Mouse (Mus musculus) CH12.LX (cell line): ENCODE data around the gene Syne4. TPM values are rescaled to one million over a fixed set of nuclear protein-coding genes. Genes with fewer than 3 reads are reported as not detected.

ENCODE experiments used
- DNase-seq: peaks from one replicate; pipeline ENCODE4 v3.0.0-alpha.2; 2013; ENCODE audit errors: extremely low read depth
- H3K27ac ChIP-seq: 2 replicates; pipeline ENCODE4 v1.5.1; 2012; ENCODE audit warnings: low read depth, mild to moderate bottlenecking, control low read depth, moderate library complexity; ENCODE audit not compliant: insufficient read depth
- H3K27me3 ChIP-seq: replicated peaks from 2 replicates; pipeline ENCODE3; 2012; ENCODE audit warnings: inconsistent platforms
- H3K36me3 ChIP-seq, 2 experiments: replicated peaks in 1 of 2; 2 replicates each; pipeline versions ENCODE3 to v1.6.1; 2012; ENCODE audit warnings: inconsistent platforms in 1 of 2, low read length in 1 of 2, mild to moderate bottlenecking in 1 of 2, mixed read lengths in 1 of 2, moderate library complexity in 1 of 2; ENCODE audit not compliant: control insufficient read depth in 1 of 2, insufficient read depth in 1 of 2
- H3K4me1 ChIP-seq, 2 experiments: 2 replicates each; pipeline ENCODE4 v1.6.1; 2012; ENCODE audit warnings: inconsistent platforms in 1 of 2, moderate library complexity in 1 of 2; ENCODE audit not compliant: insufficient read depth in 2 of 2, control insufficient read depth in 1 of 2
- H3K4me2 ChIP-seq: 2 replicates; pipeline ENCODE4 v1.6.1; 2012; ENCODE audit warnings: low read depth, mild to moderate bottlenecking, control low read depth; ENCODE audit not compliant: poor library complexity, insufficient read depth, severe bottlenecking
- H3K4me3 ChIP-seq, 3 experiments: fragments of 150-350 bp in 1 of 3; sonication (generic) in 1 of 3; replicated peaks in 1 of 3; 2 replicates each; pipeline versions ENCODE3 to v1.5.1; 2011 to 2012; ENCODE audit warnings: low read depth in 2 of 3, low read length in 2 of 3, mild to moderate bottlenecking in 2 of 3, moderate library complexity in 2 of 3, control low read depth in 1 of 3, improper control_type of control experiment in 1 of 3, inconsistent platforms in 1 of 3, mixed read lengths in 1 of 3; ENCODE audit not compliant: poor library complexity in 1 of 3
- H3K79me2 ChIP-seq: replicated peaks from 2 replicates; pipeline ENCODE4 v1.6.1; 2012; ENCODE audit warnings: mild to moderate bottlenecking, moderate library complexity; ENCODE audit not compliant: control insufficient read depth, poor library complexity, insufficient read depth, severe bottlenecking; ENCODE audit errors: extremely low read depth
- H3K9ac ChIP-seq: 2 replicates; pipeline ENCODE4 v1.6.1; 2012; ENCODE audit warnings: low read depth, mild to moderate bottlenecking, control low read depth, moderate library complexity; ENCODE audit not compliant: insufficient read depth
- H3K9me3 ChIP-seq: replicated peaks from 2 replicates; pipeline ENCODE3; 2012; ENCODE audit warnings: low read length, inconsistent platforms, mixed read lengths
- BHLHE40 ChIP-seq: IDR thresholded peaks from 2 replicates; pipeline ENCODE4 v1.6.1; 2011; ENCODE audit warnings: mild to moderate bottlenecking, low read depth, low read length, improper control_type of control experiment
- CHD2 ChIP-seq: IDR thresholded peaks from 2 replicates; pipeline ENCODE4 v1.6.1; 2011; ENCODE audit warnings: low read length, improper control_type of control experiment
- CTCF ChIP-seq, 2 experiments: IDR thresholded peaks in 1 of 2; conservative IDR thresholded peaks in 1 of 2; 2 replicates each; pipeline ENCODE4 v1.5.1; 2011 to 2012; ENCODE audit warnings: low read depth in 2 of 2, low read length in 2 of 2, improper control_type of control experiment in 1 of 2, inconsistent platforms in 1 of 2, mild to moderate bottlenecking in 1 of 2, moderate library complexity in 1 of 2
- ELF1 ChIP-seq: IDR thresholded peaks from 2 replicates; pipeline ENCODE4 v1.6.1; 2014; ENCODE audit warnings: low read depth, mild to moderate bottlenecking, inconsistent platforms, low read length, improper control_type of control experiment
- HCFC1 ChIP-seq: IDR thresholded peaks from 2 replicates; pipeline ENCODE4 v1.6.1; 2012; ENCODE audit warnings: low read depth, mild to moderate bottlenecking, inconsistent platforms, low read length, improper control_type of control experiment
- JUND ChIP-seq: conservative IDR thresholded peaks from 2 replicates; pipeline ENCODE4 v1.6.1; 2011; ENCODE audit warnings: low read depth, low read length, improper control_type of control experiment
- MYC ChIP-seq: IDR thresholded peaks from 2 replicates; pipeline ENCODE4 v1.6.1; 2011; ENCODE audit warnings: low read depth, mild to moderate bottlenecking, improper control_type of control experiment, low read length
- NELFE ChIP-seq: IDR thresholded peaks from 2 replicates; pipeline ENCODE4 v1.6.1; 2011; ENCODE audit warnings: low read depth, low read length, improper control_type of control experiment
- PAX5 ChIP-seq: IDR thresholded peaks from 2 replicates; pipeline ENCODE4 v1.6.1; 2012; ENCODE audit warnings: low read length, inconsistent platforms, mixed read lengths
- POLR2A ChIP-seq: IDR thresholded peaks from 2 replicates; pipeline ENCODE4 v1.6.1; 2011; ENCODE audit warnings: low read depth, mild to moderate bottlenecking, improper control_type of control experiment, low read length
- POLR2AphosphoS2 ChIP-seq: IDR thresholded peaks from 2 replicates; pipeline ENCODE4 v1.6.1; 2011; ENCODE audit warnings: low read depth, low read length, improper control_type of control experiment
- RAD21 ChIP-seq: IDR thresholded peaks from 2 replicates; pipeline ENCODE4 v1.6.1; 2011; ENCODE audit warnings: low read depth, mild to moderate bottlenecking, low read length, improper control_type of control experiment, moderate library complexity
- RCOR1 ChIP-seq: conservative IDR thresholded peaks from 2 replicates; pipeline ENCODE4 v1.6.1; 2012; ENCODE audit warnings: low read depth, mild to moderate bottlenecking, inconsistent platforms, low read length, improper control_type of control experiment
- SIN3A ChIP-seq: IDR thresholded peaks from 2 replicates; pipeline ENCODE4 v1.6.1; 2012; ENCODE audit warnings: low read length, improper control_type of control experiment, inconsistent platforms
- SMC3 ChIP-seq: IDR thresholded peaks from 2 replicates; pipeline ENCODE4 v1.6.1; 2011; ENCODE audit warnings: low read depth, low read length, improper control_type of control experiment
- TBP ChIP-seq: conservative IDR thresholded peaks from 2 replicates; pipeline ENCODE4 v1.6.1; 2011; ENCODE audit warnings: low read depth, low read length, improper control_type of control experiment
- TCF12 ChIP-seq: IDR thresholded peaks from 2 replicates; pipeline ENCODE4 v1.6.1; 2014; ENCODE audit warnings: low read depth, mild to moderate bottlenecking, inconsistent platforms, low read length, improper control_type of control experiment
- UBTF ChIP-seq: IDR thresholded peaks from 2 replicates; pipeline ENCODE4 v1.6.1; 2012; ENCODE audit warnings: low read depth, mild to moderate bottlenecking, inconsistent platforms, low read length, improper control_type of control experiment, moderate library complexity
- USF1 ChIP-seq: IDR thresholded peaks from 2 replicates; pipeline ENCODE4 v1.6.1; 2014; ENCODE audit warnings: low read depth, mild to moderate bottlenecking, inconsistent platforms, low read length, improper control_type of control experiment
- USF2 ChIP-seq: conservative IDR thresholded peaks from 2 replicates; pipeline ENCODE4 v1.6.1; 2011; ENCODE audit warnings: low read depth, low read length, improper control_type of control experiment
- ZC3H11A ChIP-seq: IDR thresholded peaks from 2 replicates; pipeline ENCODE4 v1.6.1; 2012; ENCODE audit warnings: low read depth, mild to moderate bottlenecking, inconsistent platforms, low read length, improper control_type of control experiment
- ZNF384 ChIP-seq: IDR thresholded peaks from 2 replicates; pipeline ENCODE4 v1.6.1; 2012; ENCODE audit warnings: low read depth, low read length, improper control_type of control experiment, inconsistent platforms
- dilution Hi-C: fragments of 300-500 bp; cut with MboI; formaldehyde crosslinking; loops from 2 replicates; pipeline ENCODE4 v1.14.3; 2020; ENCODE audit warnings: low sequenced_read_pairs; ENCODE audit not compliant: extremely low pct_unique_long_range_greater_than_20kb, extremely low pct_ligation_motif_present
- in situ Hi-C: fragments of 300-500 bp; cut with MboI; formaldehyde crosslinking; loops from 3 replicates; pipeline ENCODE4 v1.14.3; 2019; ENCODE audit warnings: low sequenced_read_pairs, low pct_ligation_motif_present, low pct_unique_long_range_greater_than_20kb, mixed read lengths
- polyA plus RNA-seq: library from polyadenylated mRNA; unstranded; fragments of >175 nt; gene quantifications from 2 replicates; pipeline ENCODE4 v1.2.1, GENCODE M21; 2012; ENCODE audit warnings: low read depth; ENCODE audit not compliant: insufficient read length
- total RNA-seq, 2 experiments: library from RNA; depleted of rRNA; stranded (reverse); fragments of 300-350 nt in 1 of 2; fragments of >200 nt in 1 of 2; gene quantifications; 2 replicates each; pipeline ENCODE4 v1.2.3; 2012 to 2014

Gene Syne4
- total and polyA plus RNA-seq, 3 experiments = 0.70 to 3.1 (median 1.9) TPM

GRCm38 (mm10) chr7:30289714-30290399 lies 24.8 kb upstream of the Syne4 start:
- TF ChIP-seq TBP = no peak
- TF ChIP-seq TCF12 = no peak
- peak; percentile 4 for TF ChIP-seq RAD21
- dilution Hi-C loops (no loop called here), in situ Hi-C loops (no loop called here)
- no peak overlapping the region for H3K27ac ChIP-seq
- H3K27me3 ChIP-seq = peaks cover 85% of the 10 kb centered on the region
- no peak overlapping the region for H3K4me2 ChIP-seq
- H3K9me3 ChIP-seq = no peaks in the 10 kb centered on the region
- no peak overlapping the region for H3K4me3 ChIP-seq
- no peak overlapping the region for H3K9ac ChIP-seq
- no peaks in the 10 kb centered on the region for H3K79me2 ChIP-seq
- no peak for DNase-seq
- H3K36me3 ChIP-seq = no peaks in the 10 kb centered on the region
- H3K4me1 ChIP-seq = peaks cover 0 to 3% of the 10 kb centered on the region in 2 experiments; a peak in 1 of 4 replicates

- no peaks in the 10 kb centered on the region for H3K9me3 ChIP-seq
- no peak within 1 kb of the TSS for H3K4me2 ChIP-seq
- H3K4me3 ChIP-seq = no peak within 1 kb of the TSS
- dilution Hi-C loops = no loop called here
- H3K27ac ChIP-seq = no peak within 1 kb of the TSS
- DNase-seq = no peak
- peaks cover 0 to 3% of the 10 kb centered on the region in 2 experiments; a peak in 1 of 4 replicates for H3K4me1 ChIP-seq
- TF ChIP-seq NELFE = no peak
- TF ChIP-seq SMC3 = no peak
- TF ChIP-seq TCF12 = no peak
- no peak for TF ChIP-seq ELF1
- TF ChIP-seq ZNF384 = no peak
- no peak for TF ChIP-seq JUND
- TF ChIP-seq SIN3A = no peak
- TF ChIP-seq CTCF (conservative IDR thresholded peaks at IDR 0.05 in 1 of 2, IDR thresholded peaks at IDR 0.05 in 1 of 2; ENCODE audit: low read depth in 2 of 2, low read length in 2 of 2) = no peak
- TF ChIP-seq BHLHE40 = no peak
- no peak for TF ChIP-seq USF2
- no peak for TF ChIP-seq ZC3H11A
- TF ChIP-seq POLR2A = no peak
- no peak for TF ChIP-seq USF1
- no peak for TF ChIP-seq RCOR1
- no peak for TF ChIP-seq CHD2
- TF ChIP-seq UBTF = no peak
- TF ChIP-seq HCFC1 = no peak
- TF ChIP-seq POLR2AphosphoS2 = no peak
- no peak for TF ChIP-seq MYC
- no peak for TF ChIP-seq PAX5
- in situ Hi-C loops = no loop called here
- no peak within 1 kb of the TSS for H3K9ac ChIP-seq
- H3K79me2 ChIP-seq = no peaks in the 10 kb centered on the region
- no peaks in the 10 kb centered on the region for H3K36me3 ChIP-seq
- H3K27me3 ChIP-seq = peaks cover 88% of the 10 kb centered on the region
Observed at GRCm38 (mm10) chr7:30291215-30292131, 23.1 kb upstream of the Syne4 start, which contains the start of gene Clip3. Gene Clip3 (plus strand): TSS chr7:30291728.
